Mouse (Mus musculus): ENCODE data around the gene Exo1.

Exo1 gene

DNA sequence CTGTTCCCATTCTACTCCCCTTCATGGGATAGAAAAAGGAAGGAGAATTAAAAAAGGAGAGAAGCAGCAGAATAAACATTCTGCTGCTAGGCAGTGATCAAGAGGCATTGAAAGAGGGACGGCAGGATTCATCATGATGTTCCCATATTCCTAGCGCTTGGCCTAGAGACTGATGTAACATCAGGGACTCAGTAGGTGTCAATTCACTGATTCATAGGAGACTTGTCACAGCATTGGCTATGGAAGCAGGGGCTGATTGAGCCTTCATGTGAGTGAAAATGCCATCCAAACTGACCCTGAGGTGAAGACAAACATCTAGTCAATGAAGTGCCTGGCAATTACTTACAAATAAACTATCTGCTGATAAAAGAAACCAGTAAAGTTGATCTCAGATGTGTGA lies 70.5 kb downstream of the Exo1 start:
- DNase-seq (ENCODE audit: low read depth, low spot score): no peak

DNA sequence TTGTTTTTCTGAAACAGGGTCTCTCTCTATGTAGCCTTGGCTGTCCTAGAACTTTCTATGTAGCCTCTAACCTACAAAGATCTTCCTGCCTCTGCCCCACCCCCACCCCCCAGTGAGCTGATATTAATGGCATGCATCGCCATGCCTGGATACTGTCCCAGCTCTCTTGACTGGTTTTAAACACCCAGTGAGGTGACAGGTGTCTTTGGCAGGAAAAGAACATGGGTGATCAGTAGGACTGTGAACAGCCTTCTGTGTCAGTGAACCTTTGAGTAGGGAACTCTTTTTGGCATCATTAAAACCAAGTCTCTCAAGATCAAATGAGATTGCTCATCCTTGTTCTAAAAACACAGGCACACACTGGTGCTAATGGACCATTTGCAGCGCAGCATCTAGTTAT lies 81.4 kb downstream of the Exo1 start:
- no peak for DNase-seq (ENCODE audit: low read depth, low spot score)
